Mouse (Mus musculus): ENCODE data around the gene Fgf14. TPM values are rescaled to one million over a fixed set of nuclear protein-coding genes. Genes with fewer than 3 reads are reported as not detected.
"Not testable (repeated sequence)": the region's sequence is repeated elsewhere in the genome, so short reads cannot be mapped to it uniquely, and the experiment has no call there.

Gene Fgf14
- total RNA-seq (2021), result 1 to 10 TPM; 1.5 to 1.8 TPM
- long read RNA-seq, experiment 1, partial matches to known transcripts, result 0 of 2 reads
- long read RNA-seq, experiment 1, other reads (novel, unspliced or antisense), result 2 of 2 reads
- long read RNA-seq, experiment 2, partial matches to known transcripts, result 0 of 1 reads
- long read RNA-seq, experiment 2, other reads (novel, unspliced or antisense), result 0 of 1 reads

- DNase-seq, result no peak
Measured at GRCm38 (mm10) chr14:124676506-124677177, at the start of gene Fgf14. TSS of gene Fgf14 (minus strand) at chr14:124677127.

GRCm38 (mm10) chr14:124677379-124677778 is 452 bp upstream of the Fgf14 start:
- peak; percentile 15 for DNase-seq

- DNase-seq, result peak; percentile 48
Measured at GRCm38 (mm10) chr14:124675654-124676505, 1.0 kb downstream of the Fgf14 start.

- DNase-seq, result peak; percentile 20
Measured at GRCm38 (mm10) chr14:124675142-124675653, 1.7 kb downstream of the Fgf14 start.

GRCm38 (mm10) chr14:124674536-124675141 is 2.3 kb downstream of the Fgf14 start:
- no peak for DNase-seq

- peak; percentile 45 for DNase-seq
Measured at GRCm38 (mm10) chr14:124669739-124670138, 7.2 kb downstream of the Fgf14 start.

- no peak for DNase-seq
Measured at GRCm38 (mm10) chr14:124642822-124643221, 34.1 kb downstream of the Fgf14 start.

GRCm38 (mm10) chr14:124634881-124635280 is 42.0 kb downstream of the Fgf14 start:
- peak; percentile 61 for DNase-seq

- no peak for DNase-seq
Measured at GRCm38 (mm10) chr14:124613473-124613872, 63.5 kb downstream of the Fgf14 start.

GRCm38 (mm10) chr14:124606036-124606711 is 70.8 kb downstream of the Fgf14 start:
- no peak for DNase-seq

- no peak for DNase-seq
Measured at GRCm38 (mm10) chr14:124605031-124605743, 71.7 kb downstream of the Fgf14 start.

- DNase-seq, result no peak
Measured at GRCm38 (mm10) chr14:124576571-124576970, 100.4 kb downstream of the Fgf14 start.

- peak; percentile 10 for DNase-seq
Measured at GRCm38 (mm10) chr14:124575130-124575885, 101.6 kb downstream of the Fgf14 start.

- DNase-seq, result no peak
Measured at GRCm38 (mm10) chr14:124566445-124566844, 110.5 kb downstream of the Fgf14 start.

GRCm38 (mm10) chr14:124561544-124561943 is 115.4 kb downstream of the Fgf14 start:
- no peak for DNase-seq

GRCm38 (mm10) chr14:124536106-124536505 is 140.8 kb downstream of the Fgf14 start:
- DNase-seq, result no peak

- DNase-seq, result not testable (repeated sequence)
Measured at GRCm38 (mm10) chr14:124535376-124535775, 141.6 kb downstream of the Fgf14 start.

GRCm38 (mm10) chr14:124532051-124532450 is 144.9 kb downstream of the Fgf14 start:
- DNase-seq, result no peak

- DNase-seq, result no peak
Measured at GRCm38 (mm10) chr14:124512009-124512408, 164.9 kb downstream of the Fgf14 start.

GRCm38 (mm10) chr14:124488971-124489370 is 188.0 kb downstream of the Fgf14 start:
- DNase-seq, result no peak

Measured in adrenal gland, postnatal 10 days (tissue).